Mouse (Mus musculus) liver, embryonic 13.5 days (tissue): ENCODE measurements at regions not wholly inside any gene's neighbourhood (a gene's known extent, or its start where the extent isn't known, plus 50 kb on each side); places are given as distances from the start of the nearest gene placed in this dataset.

ENCODE experiments used
- ATAC-seq: fragments of 200-750 bp; cut with Nextera tagmentation; 2 replicates; pipeline ENCODE4 v1.8.0; 2017; ENCODE audit warnings: low read depth, mild to moderate bottlenecking, moderate number of reproducible peaks, moderate library complexity
- DNase-seq: peaks from one replicate; pipeline ENCODE4 v3.0.0; 2022
- H3K27ac ChIP-seq: fragments of 300-500 bp; sonication (generic); 2 replicates; pipeline ENCODE4 v1.5.1; 2015; ENCODE audit warnings: moderate library complexity, mild to moderate bottlenecking, inconsistent platforms
- H3K27me3 ChIP-seq: fragments of 300-500 bp; sonication (generic); 2 replicates; pipeline ENCODE4 v1.6.1; 2015; ENCODE audit warnings: mild to moderate bottlenecking, inconsistent platforms
- H3K36me3 ChIP-seq: fragments of 300-500 bp; sonication (generic); 2 replicates; pipeline ENCODE4 v1.6.1; 2015; ENCODE audit warnings: mild to moderate bottlenecking, inconsistent platforms
- H3K4me1 ChIP-seq: fragments of 300-500 bp; sonication (generic); replicated peaks from 2 replicates; pipeline ENCODE4 v1.6.1; 2015; ENCODE audit warnings: inconsistent platforms
- H3K4me2 ChIP-seq: fragments of 300-500 bp; sonication (generic); 2 replicates; pipeline ENCODE4 v1.6.1; 2015; ENCODE audit warnings: inconsistent platforms, mild to moderate bottlenecking, moderate library complexity
- H3K4me3 ChIP-seq: fragments of 300-500 bp; sonication (generic); replicated peaks from 2 replicates; pipeline ENCODE4 v1.5.1; 2015; ENCODE audit warnings: mild to moderate bottlenecking, inconsistent platforms
- H3K9ac ChIP-seq: fragments of 300-500 bp; sonication (generic); 2 replicates; pipeline ENCODE4 v1.6.1; 2015; ENCODE audit warnings: mild to moderate bottlenecking, inconsistent platforms
- H3K9me3 ChIP-seq: fragments of 300-500 bp; sonication (generic); replicated peaks from 2 replicates; pipeline ENCODE4 v1.6.1; 2016; ENCODE audit warnings: inconsistent platforms
- WGBS: fragments of 180-500 bp; shearing (Covaris S2); methylation state at CpG from one replicate; pipeline ENCODE4 v1.1.7; 2015; ENCODE audit not compliant: insufficient replicate concordance; 5-methylcytosine and 5-hydroxymethylcytosine counted together

- H3K4me3 ChIP-seq, result no peak overlapping the region
- no peaks in the 10 kb centered on the region for H3K4me1 ChIP-seq
- WGBS, result 52% methylated on average over 2 of the region's 2 CpGs
Measured at GRCm38 (mm10) chr10:66433490-66433889, 662.4 kb upstream of the Jmjd1c start.

GRCm38 (mm10) chr10:66470684-66471083 lies 625.2 kb upstream of the Jmjd1c start:
- ATAC-seq, result no peak
- 59% methylated on average over 4 of the region's 4 CpGs for WGBS
- no peak for DNase-seq
- H3K9ac ChIP-seq, result no peak overlapping the region
- no peaks in the 10 kb centered on the region for H3K36me3 ChIP-seq
- H3K4me1 ChIP-seq, result no peaks in the 10 kb centered on the region
- H3K27ac ChIP-seq, result no peak overlapping the region
- no peak overlapping the region for H3K4me3 ChIP-seq
- peaks cover 3% of the 10 kb centered on the region; the same call in 1 of the 2 replicates for H3K9me3 ChIP-seq
- H3K4me2 ChIP-seq, result no peak overlapping the region
- H3K27me3 ChIP-seq, result no peaks in the 10 kb centered on the region

More at GRCm38 (mm10) chr10:66433490-66433889, 662.4 kb upstream of the Jmjd1c start:
- Histone ChIP-seq H3K27ac (no peak overlapping the region), H3K36me3 (no peaks in the 10 kb centered on the region), H3K4me2 (no peak overlapping the region), H3K27me3 (no peaks in the 10 kb centered on the region), H3K9ac (no peak overlapping the region), H3K9me3 (no peaks in the 10 kb centered on the region)
- DNase-seq (no peak), ATAC-seq (no peak)

GRCm38 (mm10) chr10:66472038-66472437 lies 623.9 kb upstream of the Jmjd1c start:
- Histone ChIP-seq H3K27ac (no peak overlapping the region), H3K4me3 (no peak overlapping the region), H3K36me3 (no peaks in the 10 kb centered on the region), H3K27me3 (no peaks in the 10 kb centered on the region), H3K4me2 (no peak overlapping the region), H3K9ac (no peak overlapping the region), H3K4me1 (no peaks in the 10 kb centered on the region), H3K9me3 (peaks cover 3% of the 10 kb centered on the region; the same call in 1 of the 2 replicates)
- no peak for DNase-seq
- WGBS, result 49% methylated on average over 4 of the region's 4 CpGs
- no peak for ATAC-seq

- Histone ChIP-seq H3K4me1 (no peaks in the 10 kb centered on the region), H3K27me3 (no peaks in the 10 kb centered on the region), H3K36me3 (no peaks in the 10 kb centered on the region), H3K4me2 (no peak overlapping the region), H3K4me3 (no peak overlapping the region), H3K27ac (no peak overlapping the region), H3K9me3 (no peaks in the 10 kb centered on the region), H3K9ac (no peak overlapping the region)
- 56% methylated on average over 1 of the region's 1 CpGs for WGBS
- DNase-seq (no peak), ATAC-seq (no peak)
Measured at GRCm38 (mm10) chr10:66475187-66475735, 620.7 kb upstream of the Jmjd1c start.

- Histone ChIP-seq H3K4me2 (no peak overlapping the region), H3K4me1 (no peaks in the 10 kb centered on the region), H3K4me3 (no peak overlapping the region), H3K27ac (no peak overlapping the region), H3K27me3 (no peaks in the 10 kb centered on the region), H3K9ac (no peak overlapping the region), H3K36me3 (no peaks in the 10 kb centered on the region), H3K9me3 (no peaks in the 10 kb centered on the region)
- DNase-seq (no peak), ATAC-seq (no peak)
- 64% methylated on average over 5 of the region's 5 CpGs for WGBS
Measured at GRCm38 (mm10) chr10:66490871-66491270, 605.1 kb upstream of the Jmjd1c start.

- Histone ChIP-seq H3K4me2 (no peak overlapping the region), H3K4me3 (no peak overlapping the region), H3K9me3 (no peaks in the 10 kb centered on the region), H3K27ac (no peak overlapping the region), H3K27me3 (no peaks in the 10 kb centered on the region), H3K36me3 (no peaks in the 10 kb centered on the region), H3K4me1 (no peaks in the 10 kb centered on the region), H3K9ac (no peak overlapping the region)
- 49% methylated on average over 10 of the region's 10 CpGs for WGBS
- no peak for ATAC-seq
- DNase-seq, result no peak
Measured at GRCm38 (mm10) chr10:66491850-66492249, 604.1 kb upstream of the Jmjd1c start.

GRCm38 (mm10) chr10:66539846-66540245 lies 556.1 kb upstream of the Jmjd1c start:
- ATAC-seq (no peak), DNase-seq (no peak)
- no peaks in the 10 kb centered on the region for H3K4me1 ChIP-seq
- H3K27ac ChIP-seq, result no peak overlapping the region
- no peaks in the 10 kb centered on the region for H3K9me3 ChIP-seq
- H3K4me3 ChIP-seq, result no peak overlapping the region
- WGBS, result 69% methylated on average over 5 of the region's 5 CpGs
- no peak overlapping the region for H3K4me2 ChIP-seq
- H3K27me3 ChIP-seq, result no peaks in the 10 kb centered on the region
- no peaks in the 10 kb centered on the region for H3K36me3 ChIP-seq
- H3K9ac ChIP-seq, result no peak overlapping the region

GRCm38 (mm10) chr10:66546656-66547055 lies 549.3 kb upstream of the Jmjd1c start:
- H3K4me1 ChIP-seq, result no peaks in the 10 kb centered on the region

GRCm38 (mm10) chr10:66547660-66548059 lies 548.3 kb upstream of the Jmjd1c start:
- H3K9ac ChIP-seq, result no peak overlapping the region
- H3K9me3 ChIP-seq, result no peaks in the 10 kb centered on the region
- WGBS, result 46% methylated on average over 3 of the region's 3 CpGs
- DNase-seq (no peak), ATAC-seq (no peak)
- H3K4me3 ChIP-seq, result no peak overlapping the region
- no peak overlapping the region for H3K4me2 ChIP-seq
- H3K4me1 ChIP-seq, result no peaks in the 10 kb centered on the region
- no peaks in the 10 kb centered on the region for H3K36me3 ChIP-seq
- H3K27ac ChIP-seq, result no peak overlapping the region
- H3K27me3 ChIP-seq, result no peaks in the 10 kb centered on the region

More at GRCm38 (mm10) chr10:66546656-66547055, 549.3 kb upstream of the Jmjd1c start:
- no peaks in the 10 kb centered on the region for H3K27me3 ChIP-seq
- no peaks in the 10 kb centered on the region for H3K9me3 ChIP-seq
- DNase-seq (no peak), ATAC-seq (no peak)
- WGBS, result 56% methylated on average over 2 of the region's 2 CpGs
- H3K4me2 ChIP-seq, result no peak overlapping the region
- no peak overlapping the region for H3K4me3 ChIP-seq
- H3K27ac ChIP-seq, result no peak overlapping the region
- H3K36me3 ChIP-seq, result no peaks in the 10 kb centered on the region
- H3K9ac ChIP-seq, result no peak overlapping the region

GRCm38 (mm10) chr10:66548073-66548472 lies 547.9 kb upstream of the Jmjd1c start:
- no peak for DNase-seq
- Histone ChIP-seq H3K9me3 (no peaks in the 10 kb centered on the region), H3K4me3 (no peak overlapping the region), H3K36me3 (no peaks in the 10 kb centered on the region), H3K4me2 (no peak overlapping the region), H3K27me3 (no peaks in the 10 kb centered on the region), H3K9ac (no peak overlapping the region), H3K27ac (no peak overlapping the region), H3K4me1 (no peaks in the 10 kb centered on the region)
- no peak for ATAC-seq
- 84% methylated on average over 4 of the region's 4 CpGs for WGBS

- no peak overlapping the region for H3K27ac ChIP-seq
- no peak for DNase-seq
- no peak overlapping the region for H3K9ac ChIP-seq
- no peaks in the 10 kb centered on the region for H3K4me1 ChIP-seq
- no peak overlapping the region for H3K4me3 ChIP-seq
- no peaks in the 10 kb centered on the region for H3K36me3 ChIP-seq
- ATAC-seq, result no peak
- no peak overlapping the region for H3K4me2 ChIP-seq
- H3K9me3 ChIP-seq, result no peaks in the 10 kb centered on the region; the same call in 1 of the 2 replicates
- no peaks in the 10 kb centered on the region for H3K27me3 ChIP-seq
- 61% methylated on average over 3 of the region's 3 CpGs for WGBS
Measured at GRCm38 (mm10) chr10:66552919-66553318, 543.0 kb upstream of the Jmjd1c start.

GRCm38 (mm10) chr10:66554259-66554658 lies 541.7 kb upstream of the Jmjd1c start:
- 55% methylated on average over 1 of the region's 1 CpGs for WGBS
- ATAC-seq (no peak), DNase-seq (no peak)
- Histone ChIP-seq H3K36me3 (no peaks in the 10 kb centered on the region), H3K27ac (no peak overlapping the region), H3K9me3 (no peaks in the 10 kb centered on the region; the same call in 1 of the 2 replicates), H3K4me2 (no peak overlapping the region), H3K4me1 (no peaks in the 10 kb centered on the region), H3K9ac (no peak overlapping the region), H3K4me3 (no peak overlapping the region), H3K27me3 (no peaks in the 10 kb centered on the region)
